Mouse (Mus musculus) forebrain, embryonic 13.5 days (tissue): ENCODE data around the gene Nagk. TPM values are rescaled to one million over a fixed set of nuclear protein-coding genes. Genes with fewer than 3 reads are reported as not detected.
"Not testable (repeated sequence)": the region's sequence is repeated elsewhere in the genome, so short reads cannot be mapped to it uniquely, and the experiment has no call there.

ENCODE experiments used
- ATAC-seq: fragments of 200-750 bp; cut with Nextera tagmentation; 2 replicates; pipeline ENCODE4 v1.8.0; 2017
- H3K27ac ChIP-seq: fragments of 300-500 bp; sonication (generic); 2 replicates; pipeline ENCODE4 v1.5.1; 2015; ENCODE audit warnings: inconsistent platforms, mild to moderate bottlenecking, moderate library complexity
- H3K27me3 ChIP-seq: fragments of 300-500 bp; sonication (generic); 2 replicates; pipeline ENCODE4 v1.6.1; 2015; ENCODE audit warnings: mild to moderate bottlenecking, inconsistent platforms
- H3K36me3 ChIP-seq: fragments of 300-500 bp; sonication (generic); 2 replicates; pipeline ENCODE4 v1.6.1; 2015; ENCODE audit warnings: mild to moderate bottlenecking, inconsistent platforms; ENCODE audit not compliant: poor library complexity, severe bottlenecking
- H3K4me1 ChIP-seq: fragments of 300-500 bp; sonication (generic); 2 replicates; pipeline ENCODE4 v1.6.1; 2015; ENCODE audit warnings: inconsistent platforms
- H3K4me2 ChIP-seq: fragments of 300-500 bp; sonication (generic); 2 replicates; pipeline ENCODE4 v1.6.1; 2015; ENCODE audit warnings: inconsistent platforms, mild to moderate bottlenecking, moderate library complexity
- H3K4me3 ChIP-seq: fragments of 300-500 bp; sonication (generic); 2 replicates; pipeline ENCODE4 v1.5.1; 2015; ENCODE audit warnings: mild to moderate bottlenecking, inconsistent platforms
- H3K9ac ChIP-seq: fragments of 300-500 bp; sonication (generic); 2 replicates; pipeline ENCODE4 v1.6.1; 2015; ENCODE audit warnings: mild to moderate bottlenecking, inconsistent platforms
- H3K9me3 ChIP-seq: fragments of 300-500 bp; sonication (generic); replicated peaks from 2 replicates; pipeline ENCODE4 v1.6.1; 2016; ENCODE audit warnings: inconsistent platforms
- WGBS: fragments of 180-500 bp; shearing (Covaris S2); methylation state at CpG from one replicate; pipeline ENCODE4 v1.1.7; 2015; 5-methylcytosine and 5-hydroxymethylcytosine counted together
- polyA plus RNA-seq: library from polyadenylated mRNA; unstranded; fragments of >200 nt; fragmentation: Nextera tagmentation; extraction: Ambion mirVana; gene quantifications from 2 replicates; pipeline ENCODE4 v1.2.1, GENCODE M21; 2015

Nagk gene
- polyA plus RNA-seq, 1 experiment from 2014 or later, result 64.9 TPM

GRCm38 (mm10) chr6:83818996-83819395 is 24.2 kb downstream of the Nagk start:
- no peak overlapping the region for H3K9ac ChIP-seq
- peaks cover 25% of the 10 kb centered on the region for H3K4me1 ChIP-seq
- peaks cover 19% of the 10 kb centered on the region for H3K36me3 ChIP-seq
- H3K4me3 ChIP-seq, result no peak overlapping the region
- H3K27ac ChIP-seq, result 0 out of 2 replicates have a peak overlapping the region, but pooled peaks have one; percentile 0
- no peaks in the 10 kb centered on the region for H3K27me3 ChIP-seq
- WGBS, result 49% methylated on average over 1 of the region's 1 CpGs
- H3K9me3 ChIP-seq, result peaks cover 6% of the 10 kb centered on the region; the same call in 1 of the 2 replicates
- no peak for ATAC-seq
- H3K4me2 ChIP-seq, result no peak overlapping the region

- ATAC-seq, result no peak
- H3K4me2 ChIP-seq, result no peak overlapping the region
- WGBS, result 85% methylated on average over 2 of the region's 2 CpGs
- H3K4me1 ChIP-seq, result peaks cover 25% of the 10 kb centered on the region
- peaks cover 6% of the 10 kb centered on the region; the same call in 1 of the 2 replicates for H3K9me3 ChIP-seq
- no peak overlapping the region for H3K9ac ChIP-seq
- no peaks in the 10 kb centered on the region for H3K27me3 ChIP-seq
- no peak overlapping the region for H3K4me3 ChIP-seq
- peaks cover 6% of the 10 kb centered on the region for H3K36me3 ChIP-seq
- no peak overlapping the region for H3K27ac ChIP-seq
These were observed 26.1 kb downstream of the Nagk start for GRCm38 (mm10) chr6:83820727-83821515.

GRCm38 (mm10) chr6:83821856-83822255 is 27.1 kb downstream of the Nagk start:
- H3K4me3 ChIP-seq, result no peak overlapping the region
- no peaks in the 10 kb centered on the region for H3K27me3 ChIP-seq
- 30% methylated on average over 2 of the region's 2 CpGs for WGBS
- H3K9me3 ChIP-seq, result peaks cover 6% of the 10 kb centered on the region; the same call in 1 of the 2 replicates
- no peak overlapping the region for H3K9ac ChIP-seq
- H3K27ac ChIP-seq, result no peak overlapping the region
- ATAC-seq, result no peak
- H3K4me2 ChIP-seq, result no peak overlapping the region
- H3K4me1 ChIP-seq, result peaks cover 25% of the 10 kb centered on the region
- no peaks in the 10 kb centered on the region; the same call in 1 of the 2 replicates for H3K36me3 ChIP-seq

- Histone ChIP-seq H3K27me3 (no peaks in the 10 kb centered on the region), H3K27ac (peak overlapping the region; percentile 84), H3K4me3 (peak overlapping the region; percentile 69), H3K36me3 (no peaks in the 10 kb centered on the region; the same call in 1 of the 2 replicates), H3K4me1 (peaks cover 18% of the 10 kb centered on the region), H3K9ac (peak overlapping the region; percentile 87), H3K4me2 (peak overlapping the region; percentile 76), H3K9me3 (no peaks in the 10 kb centered on the region)
- WGBS, result under 1% methylated on average over 35 of the region's 35 CpGs
- no peak; the same call in 1 of the 2 replicates for ATAC-seq
These were observed 36.3 kb downstream of the Nagk start for GRCm38 (mm10) chr6:83830941-83831605.

- 0% methylated on average over 37 of the region's 37 CpGs for WGBS
- no peaks in the 10 kb centered on the region; the same call in 1 of the 2 replicates for H3K36me3 ChIP-seq
- ATAC-seq, result peak; percentile 98
These were observed 36.9 kb downstream of the Nagk start, which contains the start of gene Paip2b for GRCm38 (mm10) chr6:83831606-83832123. TSS of gene Paip2b (minus strand) at chr6:83831741.

GRCm38 (mm10) chr6:83832393-83832792 is 37.6 kb downstream of the Nagk start:
- peak overlapping the region; percentile 48; the same call in 1 of the 2 replicates for H3K9ac ChIP-seq

More at GRCm38 (mm10) chr6:83831606-83832123, 36.9 kb downstream of the Nagk start, which contains the start of gene Paip2b:
- peak within 1 kb of the TSS; percentile 87 for H3K9ac ChIP-seq
- H3K4me3 ChIP-seq, result peak within 1 kb of the TSS; percentile 69
- H3K27me3 ChIP-seq, result no peaks in the 10 kb centered on the region
- no peaks in the 10 kb centered on the region for H3K9me3 ChIP-seq
- peak within 1 kb of the TSS; percentile 84 for H3K27ac ChIP-seq
- peaks cover 18% of the 10 kb centered on the region for H3K4me1 ChIP-seq
- peak within 1 kb of the TSS; percentile 76 for H3K4me2 ChIP-seq

GRCm38 (mm10) chr6:83836826-83837225 is 42.0 kb downstream of the Nagk start:
- Histone ChIP-seq H3K4me2 (no peak overlapping the region), H3K9me3 (no peaks in the 10 kb centered on the region), H3K27me3 (no peaks in the 10 kb centered on the region), H3K4me1 (no peaks in the 10 kb centered on the region), H3K27ac (no peak overlapping the region), H3K36me3 (no peaks in the 10 kb centered on the region), H3K9ac (no peak overlapping the region), H3K4me3 (no peak overlapping the region)
- ATAC-seq, result no peak
- WGBS, result 84% methylated on average over 2 of the region's 2 CpGs

More at GRCm38 (mm10) chr6:83832393-83832792, 37.6 kb downstream of the Nagk start:
- Histone ChIP-seq H3K27ac (peak overlapping the region; percentile 48; the same call in 1 of the 2 replicates), H3K4me2 (peak overlapping the region; percentile 53), H3K4me3 (peak overlapping the region; percentile 69), H3K4me1 (peaks cover 18% of the 10 kb centered on the region)
- not testable (repeated sequence) for H3K36me3 ChIP-seq, H3K9me3 ChIP-seq, H3K27me3 ChIP-seq, ATAC-seq
- 66% methylated on average over 1 of the region's 1 CpGs for WGBS

GRCm38 (mm10) chr6:83838046-83838445 is 43.3 kb downstream of the Nagk start:
- no peaks in the 10 kb centered on the region for H3K36me3 ChIP-seq
- no peak overlapping the region for H3K27ac ChIP-seq
- 88% methylated on average over 2 of the region's 2 CpGs for WGBS
- no peak for ATAC-seq
- no peaks in the 10 kb centered on the region for H3K27me3 ChIP-seq
- no peak overlapping the region for H3K4me2 ChIP-seq
- H3K9me3 ChIP-seq, result no peaks in the 10 kb centered on the region
- H3K4me1 ChIP-seq, result no peaks in the 10 kb centered on the region
- no peak overlapping the region for H3K9ac ChIP-seq
- H3K4me3 ChIP-seq, result no peak overlapping the region

GRCm38 (mm10) chr6:83840086-83840485 is 45.3 kb downstream of the Nagk start:
- H3K27ac ChIP-seq, result no peak overlapping the region
- H3K4me3 ChIP-seq, result no peak overlapping the region
- WGBS, result 87% methylated on average over 6 of the region's 6 CpGs
- no peaks in the 10 kb centered on the region for H3K36me3 ChIP-seq
- no peak overlapping the region for H3K9ac ChIP-seq
- no peaks in the 10 kb centered on the region for H3K27me3 ChIP-seq
- no peaks in the 10 kb centered on the region for H3K4me1 ChIP-seq
- no peak for ATAC-seq
- no peaks in the 10 kb centered on the region for H3K9me3 ChIP-seq
- no peak overlapping the region for H3K4me2 ChIP-seq

GRCm38 (mm10) chr6:83844913-83845312 is 50.1 kb downstream of the Nagk start:
- H3K9me3 ChIP-seq, result no peaks in the 10 kb centered on the region
- no peaks in the 10 kb centered on the region for H3K36me3 ChIP-seq
- no peak overlapping the region for H3K4me2 ChIP-seq
- 91% methylated on average over 10 of the region's 10 CpGs for WGBS
- H3K27me3 ChIP-seq, result no peaks in the 10 kb centered on the region
- H3K4me1 ChIP-seq, result no peaks in the 10 kb centered on the region
- H3K27ac ChIP-seq, result no peak overlapping the region
- H3K9ac ChIP-seq, result no peak overlapping the region
- no peak overlapping the region for H3K4me3 ChIP-seq
- ATAC-seq, result no peak

GRCm38 (mm10) chr6:83846141-83846540 is 51.4 kb downstream of the Nagk start:
- H3K9me3 ChIP-seq, result no peaks in the 10 kb centered on the region
- WGBS, result 92% methylated on average over 2 of the region's 2 CpGs
- no peak overlapping the region for H3K4me2 ChIP-seq
- ATAC-seq, result no peak
- H3K27me3 ChIP-seq, result no peaks in the 10 kb centered on the region
- H3K27ac ChIP-seq, result no peak overlapping the region
- no peaks in the 10 kb centered on the region for H3K36me3 ChIP-seq
- no peak overlapping the region for H3K4me3 ChIP-seq
- H3K4me1 ChIP-seq, result no peaks in the 10 kb centered on the region
- no peak overlapping the region for H3K9ac ChIP-seq

- 80% methylated on average over 2 of the region's 2 CpGs for WGBS
- H3K4me2 ChIP-seq, result no peak overlapping the region
- H3K27me3 ChIP-seq, result no peaks in the 10 kb centered on the region
- no peaks in the 10 kb centered on the region for H3K36me3 ChIP-seq
- H3K4me1 ChIP-seq, result no peaks in the 10 kb centered on the region
- no peak overlapping the region for H3K4me3 ChIP-seq
- no peak overlapping the region for H3K9ac ChIP-seq
- no peak for ATAC-seq
- no peaks in the 10 kb centered on the region for H3K9me3 ChIP-seq
- no peak overlapping the region for H3K27ac ChIP-seq
These were observed 54.7 kb downstream of the Nagk start for GRCm38 (mm10) chr6:83849446-83849845.
